Mouse (Mus musculus) layer of hippocampus, adult 2 months (tissue): Measurements from ENCODE around the gene Mmp23. TPM values are rescaled to one million over a fixed set of nuclear protein-coding genes. Genes with fewer than 3 reads are reported as not detected.
"Not testable (repeated sequence)": the region's sequence is repeated elsewhere in the genome, so short reads cannot be mapped to it uniquely, and the experiment has no call there.

Experiments
- DNase-seq, 2 experiments: peaks; one replicate each; pipeline ENCODE4 v3.0.0; 2022; ENCODE audit warnings: low spot score in 2 of 2
- H3K27ac ChIP-seq: fragments of 200-600 bp; 2 replicates; pipeline ENCODE4 v1.8.1; 2022
- H3K4me3 ChIP-seq: fragments of 200-600 bp; 2 replicates; pipeline ENCODE4 v1.8.1; 2022; ENCODE audit warnings: mild to moderate bottlenecking
- CTCF ChIP-seq: fragments of 200-600 bp; conservative IDR thresholded peaks from 2 replicates; pipeline ENCODE4 v1.8.1; 2022; ENCODE audit warnings: antibody characterized with exemption, mild to moderate bottlenecking, moderate library complexity
- total RNA-seq, 2 experiments: library from RNA; stranded (reverse); gene quantifications; 2 replicates each; pipeline ENCODE4 v1.2.3; 2021

Mmp23 gene
- total RNA-seq, 2 experiments from 2014 or later, result 2.7 to 3.4 TPM

GRCm38 (mm10) chr4:155652283-155653085 lies 700 bp downstream of the Mmp23 start:
- H3K27ac ChIP-seq, result peak overlapping the region; percentile 57; the same call in 1 of the 2 replicates
- no peak for DNase-seq

GRCm38 (mm10) chr4:155651553-155652269 lies 1.5 kb downstream of the Mmp23 start:
- DNase-seq, result no peak
- no peak for TF ChIP-seq CTCF
- Histone ChIP-seq H3K27ac (no peak overlapping the region), H3K4me3 (no peak overlapping the region)

More at GRCm38 (mm10) chr4:155652283-155653085, 700 bp downstream of the Mmp23 start:
- peak overlapping the region; percentile 50 for H3K4me3 ChIP-seq
- TF ChIP-seq CTCF, result no peak

- Histone ChIP-seq H3K27ac (no peak overlapping the region), H3K4me3 (no peak overlapping the region)
- no peak for TF ChIP-seq CTCF
- no peak for DNase-seq
Measured at GRCm38 (mm10) chr4:155649355-155649754, 3.8 kb downstream of the Mmp23 start.

- TF ChIP-seq CTCF, result no peak
- Histone ChIP-seq H3K27ac (no peak overlapping the region), H3K4me3 (no peak overlapping the region)
- no peak for DNase-seq
Measured at GRCm38 (mm10) chr4:155645721-155646120, 7.5 kb downstream of the Mmp23 start.

GRCm38 (mm10) chr4:155645308-155645707 lies 7.9 kb downstream of the Mmp23 start, which contains the start of gene Gm10563:
Gene Gm10563, minus strand, starts transcription at chr4:155645408.
- DNase-seq, H3K4me3 ChIP-seq, H3K27ac ChIP-seq: not testable (repeated sequence)

- no peak overlapping the region for H3K4me3 ChIP-seq
- no peak for TF ChIP-seq CTCF
- DNase-seq, result no peak
Measured at GRCm38 (mm10) chr4:155643531-155643930, 9.7 kb downstream of the Mmp23 start.

GRCm38 (mm10) chr4:155635766-155636499 lies 17.3 kb downstream of the Mmp23 start:
- Histone ChIP-seq H3K27ac (no peak overlapping the region), H3K4me3 (no peak overlapping the region)
- no peak for DNase-seq
- no peak for TF ChIP-seq CTCF

More at GRCm38 (mm10) chr4:155643531-155643930, 9.7 kb downstream of the Mmp23 start:
- H3K27ac ChIP-seq, result no peak overlapping the region

- DNase-seq, result no peak
- Histone ChIP-seq H3K4me3 (no peak overlapping the region), H3K27ac (no peak overlapping the region)
- TF ChIP-seq CTCF, result no peak
Measured at GRCm38 (mm10) chr4:155630267-155630666, 22.9 kb downstream of the Mmp23 start.

- no peak for TF ChIP-seq CTCF
- peak; percentile 96 for DNase-seq
- peak within 1 kb of the TSS; percentile 94 for H3K4me3 ChIP-seq
- H3K27ac ChIP-seq, result peak within 1 kb of the TSS; percentile 97
Measured at GRCm38 (mm10) chr4:155624338-155625291, 28.6 kb downstream of the Mmp23 start, which contains the start of gene Cdk11b. Gene Cdk11b, plus strand, starts transcription at chr4:155624854.

GRCm38 (mm10) chr4:155618321-155618720 lies 34.9 kb downstream of the Mmp23 start:
- Histone ChIP-seq H3K27ac (peak overlapping the region; percentile 43), H3K4me3 (no peak overlapping the region)
- no peak for DNase-seq
- no peak for TF ChIP-seq CTCF

- H3K4me3 ChIP-seq, result no peak overlapping the region
- H3K27ac ChIP-seq, result no peak overlapping the region
- no peak for TF ChIP-seq CTCF
- no peak for DNase-seq
Measured at GRCm38 (mm10) chr4:155613264-155613663, 39.9 kb downstream of the Mmp23 start.

GRCm38 (mm10) chr4:155611860-155612259 lies 41.3 kb downstream of the Mmp23 start:
- Histone ChIP-seq H3K27ac (no peak overlapping the region), H3K4me3 (no peak overlapping the region)
- no peak for DNase-seq
- TF ChIP-seq CTCF, result no peak
